Mouse (Mus musculus): ENCODE results near the gene Hk3. TPM values are rescaled to one million over a fixed set of nuclear protein-coding genes. Genes with fewer than 3 reads are reported as not detected.

The Hk3 gene
- 0.63 and 0.98 TPM in 2 replicates for polyA plus RNA-seq (2021; fragmentation: Nextera tagmentation)
- long read RNA-seq, experiment 1, result 0 reads
- long read RNA-seq, experiment 2, partial matches to known transcripts, result 0 of 3 reads
- long read RNA-seq, experiment 2, other reads (novel, unspliced or antisense), result 0 of 3 reads

GRCm38 (mm10) chr13:55021194-55021779, at the start of gene Hk3:
Hk3 (minus strand) TSS chr13:55021385.

Other genes with a start within 250 kb of the Hk3 start
- not detected in 2 replicates for gene Eif4e1b, start 237.4 kb downstream of the Hk3 start, polyA plus RNA-seq (2021; fragmentation: Nextera tagmentation)
- gene Tspan17, start 232.0 kb downstream of the Hk3 start, polyA plus RNA-seq (2021; fragmentation: Nextera tagmentation), result 121 and 122 TPM in 2 replicates
- 24.8 and 32.8 TPM in 2 replicates for gene Unc5a, start 72.0 kb downstream of the Hk3 start, polyA plus RNA-seq (2021; fragmentation: Nextera tagmentation)
- 7.3 and 9.1 TPM in 2 replicates for gene Uimc1, start 78.9 kb upstream of the Hk3 start, polyA plus RNA-seq (2021; fragmentation: Nextera tagmentation)
- gene Zfp346, start 83.9 kb upstream of the Hk3 start, polyA plus RNA-seq (2021; fragmentation: Nextera tagmentation), result 8.9 TPM in 2 replicates
- gene Gm17617, start 112.2 kb upstream of the Hk3 start, polyA plus RNA-seq (2021; fragmentation: Nextera tagmentation), result not detected in 2 replicates
- gene Fgfr4, start 131.3 kb upstream of the Hk3 start, polyA plus RNA-seq (2021; fragmentation: Nextera tagmentation), result 0.18 TPM in 1 of 2 replicates, not detected in the other
- gene Nsd1, start 188.4 kb upstream of the Hk3 start, polyA plus RNA-seq (2021; fragmentation: Nextera tagmentation), result 23.9 and 24.2 TPM in 2 replicates